Mouse (Mus musculus): ENCODE results near the gene Cfap58. TPM values are rescaled to one million over a fixed set of nuclear protein-coding genes. Genes with fewer than 3 reads are reported as not detected.

Gene Cfap58
- polyA plus RNA-seq, 1 experiment from 2014 or later = 0.04 TPM

GRCm38 (mm10) chr19:48001774-48002173, 64.3 kb downstream of the Cfap58 start:
- no peak overlapping the region for H3K9ac ChIP-seq (ENCODE audit: low read depth, low read length)
- no peak for ATAC-seq (replicated peaks; ENCODE audit: low FRiP score)
- no peaks in the 10 kb centered on the region for H3K9me3 ChIP-seq (ENCODE audit: control insufficient read depth, low read length)
- no peak overlapping the region for H3K4me2 ChIP-seq
- H3K4me3 ChIP-seq (ENCODE audit: low read depth, low read length) = no peak overlapping the region
- H3K27ac ChIP-seq (ENCODE audit: low read depth, low read length) = no peak overlapping the region
- H3K4me1 ChIP-seq (replicated peaks; ENCODE audit: control insufficient read depth, insufficient read depth, low read length) = no peaks in the 10 kb centered on the region
- no peaks in the 10 kb centered on the region for H3K27me3 ChIP-seq (replicated peaks; ENCODE audit: control insufficient read depth, insufficient read depth, low read length)
- DNase-seq (ENCODE audit: low spot score) = no peak
- H3K36me3 ChIP-seq (ENCODE audit: control insufficient read depth, insufficient read depth, low read length) = no peaks in the 10 kb centered on the region
- 77% methylated on average over 11 of the region's 11 CpGs for WGBS

GRCm38 (mm10) chr19:48008771-48009413, 71.4 kb downstream of the Cfap58 start:
- Histone ChIP-seq H3K4me2 (no peak overlapping the region), H3K27me3 (replicated peaks; ENCODE audit: control insufficient read depth, insufficient read depth, low read length) (no peaks in the 10 kb centered on the region), H3K36me3 (ENCODE audit: control insufficient read depth, insufficient read depth, low read length) (no peaks in the 10 kb centered on the region), H3K4me1 (replicated peaks; ENCODE audit: control insufficient read depth, insufficient read depth, low read length) (no peaks in the 10 kb centered on the region), H3K9me3 (ENCODE audit: control insufficient read depth, low read length) (no peaks in the 10 kb centered on the region), H3K27ac (ENCODE audit: low read depth, low read length) (no peak overlapping the region), H3K4me3 (ENCODE audit: low read depth, low read length) (no peak overlapping the region), H3K9ac (ENCODE audit: low read depth, low read length) (no peak overlapping the region)
- no peak for ATAC-seq (replicated peaks; ENCODE audit: low FRiP score)
- WGBS = 78% methylated on average over 12 of the region's 12 CpGs
- DNase-seq (ENCODE audit: low spot score) = no peak

- Histone ChIP-seq H3K9me3 (ENCODE audit: control insufficient read depth, low read length) (no peaks in the 10 kb centered on the region), H3K27ac (ENCODE audit: low read depth, low read length) (no peak overlapping the region), H3K4me2 (no peak overlapping the region), H3K36me3 (ENCODE audit: control insufficient read depth, insufficient read depth, low read length) (no peaks in the 10 kb centered on the region), H3K27me3 (replicated peaks; ENCODE audit: control insufficient read depth, insufficient read depth, low read length) (no peaks in the 10 kb centered on the region), H3K9ac (ENCODE audit: low read depth, low read length) (no peak overlapping the region), H3K4me3 (ENCODE audit: low read depth, low read length) (no peak overlapping the region), H3K4me1 (replicated peaks; ENCODE audit: control insufficient read depth, insufficient read depth, low read length) (no peaks in the 10 kb centered on the region)
- 83% methylated on average over 15 of the region's 15 CpGs for WGBS
- ATAC-seq (replicated peaks; ENCODE audit: low FRiP score) (no peak), DNase-seq (ENCODE audit: low spot score) (no peak)
Observed at GRCm38 (mm10) chr19:48009586-48010331, 72.3 kb downstream of the Cfap58 start.

- Histone ChIP-seq H3K27ac (ENCODE audit: low read depth, low read length) (no peak overlapping the region), H3K4me1 (replicated peaks; ENCODE audit: control insufficient read depth, insufficient read depth, low read length) (no peaks in the 10 kb centered on the region), H3K4me3 (ENCODE audit: low read depth, low read length) (no peak overlapping the region), H3K36me3 (ENCODE audit: control insufficient read depth, insufficient read depth, low read length) (no peaks in the 10 kb centered on the region), H3K9me3 (ENCODE audit: control insufficient read depth, low read length) (no peaks in the 10 kb centered on the region), H3K4me2 (no peak overlapping the region), H3K9ac (ENCODE audit: low read depth, low read length) (no peak overlapping the region), H3K27me3 (replicated peaks; ENCODE audit: control insufficient read depth, insufficient read depth, low read length) (no peaks in the 10 kb centered on the region)
- ATAC-seq (replicated peaks; ENCODE audit: low FRiP score) (no peak), DNase-seq (ENCODE audit: low spot score) (no peak)
- WGBS = 70% methylated on average over 13 of the region's 13 CpGs
Observed at GRCm38 (mm10) chr19:48020103-48020502, 82.6 kb downstream of the Cfap58 start.

- H3K27ac ChIP-seq (ENCODE audit: low read depth, low read length) = no peak overlapping the region
- no peaks in the 10 kb centered on the region for H3K27me3 ChIP-seq (replicated peaks; ENCODE audit: control insufficient read depth, insufficient read depth, low read length)
- no peaks in the 10 kb centered on the region for H3K36me3 ChIP-seq (ENCODE audit: control insufficient read depth, insufficient read depth, low read length)
- H3K4me3 ChIP-seq (ENCODE audit: low read depth, low read length) = no peak overlapping the region
- H3K9ac ChIP-seq (ENCODE audit: low read depth, low read length) = no peak overlapping the region
- H3K9me3 ChIP-seq (ENCODE audit: control insufficient read depth, low read length) = no peaks in the 10 kb centered on the region
- no peak for ATAC-seq (replicated peaks; ENCODE audit: low FRiP score)
- no peaks in the 10 kb centered on the region for H3K4me1 ChIP-seq (replicated peaks; ENCODE audit: control insufficient read depth, insufficient read depth, low read length)
- no peak overlapping the region for H3K4me2 ChIP-seq
- no peak for DNase-seq (ENCODE audit: low spot score)
- WGBS = 80% methylated on average over 15 of the region's 15 CpGs
Observed at GRCm38 (mm10) chr19:48021435-48021834, 84.0 kb downstream of the Cfap58 start.

GRCm38 (mm10) chr19:48022763-48023162, 85.3 kb downstream of the Cfap58 start:
- ATAC-seq (replicated peaks; ENCODE audit: low FRiP score) (no peak), DNase-seq (ENCODE audit: low spot score) (no peak)
- Histone ChIP-seq H3K4me1 (replicated peaks; ENCODE audit: control insufficient read depth, insufficient read depth, low read length) (no peaks in the 10 kb centered on the region), H3K27me3 (replicated peaks; ENCODE audit: control insufficient read depth, insufficient read depth, low read length) (no peaks in the 10 kb centered on the region), H3K9ac (ENCODE audit: low read depth, low read length) (no peak overlapping the region), H3K4me2 (no peak overlapping the region), H3K27ac (ENCODE audit: low read depth, low read length) (no peak overlapping the region), H3K36me3 (ENCODE audit: control insufficient read depth, insufficient read depth, low read length) (no peaks in the 10 kb centered on the region), H3K4me3 (ENCODE audit: low read depth, low read length) (no peak overlapping the region), H3K9me3 (ENCODE audit: control insufficient read depth, low read length) (no peaks in the 10 kb centered on the region)
- WGBS = 82% methylated on average over 5 of the region's 5 CpGs

GRCm38 (mm10) chr19:48023726-48024125, 86.3 kb downstream of the Cfap58 start:
- Histone ChIP-seq H3K27ac (ENCODE audit: low read depth, low read length) (no peak overlapping the region), H3K9me3 (ENCODE audit: control insufficient read depth, low read length) (no peaks in the 10 kb centered on the region), H3K9ac (ENCODE audit: low read depth, low read length) (no peak overlapping the region), H3K4me3 (ENCODE audit: low read depth, low read length) (no peak overlapping the region), H3K27me3 (replicated peaks; ENCODE audit: control insufficient read depth, insufficient read depth, low read length) (no peaks in the 10 kb centered on the region), H3K36me3 (ENCODE audit: control insufficient read depth, insufficient read depth, low read length) (no peaks in the 10 kb centered on the region), H3K4me1 (replicated peaks; ENCODE audit: control insufficient read depth, insufficient read depth, low read length) (no peaks in the 10 kb centered on the region), H3K4me2 (no peak overlapping the region)
- DNase-seq (ENCODE audit: low spot score) (no peak), ATAC-seq (replicated peaks; ENCODE audit: low FRiP score) (no peak)
- WGBS = 50% methylated on average over 10 of the region's 10 CpGs

- H3K9me3 ChIP-seq (ENCODE audit: control insufficient read depth, low read length) = no peaks in the 10 kb centered on the region
- no peak overlapping the region for H3K4me2 ChIP-seq
- no peak overlapping the region for H3K4me3 ChIP-seq (ENCODE audit: low read depth, low read length)
- H3K36me3 ChIP-seq (ENCODE audit: control insufficient read depth, insufficient read depth, low read length) = no peaks in the 10 kb centered on the region
- no peak overlapping the region for H3K9ac ChIP-seq (ENCODE audit: low read depth, low read length)
- no peak overlapping the region for H3K27ac ChIP-seq (ENCODE audit: low read depth, low read length)
- no peaks in the 10 kb centered on the region for H3K4me1 ChIP-seq (replicated peaks; ENCODE audit: control insufficient read depth, insufficient read depth, low read length)
- DNase-seq (ENCODE audit: low spot score) (no peak), ATAC-seq (replicated peaks; ENCODE audit: low FRiP score) (no peak)
- H3K27me3 ChIP-seq (replicated peaks; ENCODE audit: control insufficient read depth, insufficient read depth, low read length) = no peaks in the 10 kb centered on the region
- WGBS = 81% methylated on average over 8 of the region's 8 CpGs
Observed at GRCm38 (mm10) chr19:48025366-48025765, 87.9 kb downstream of the Cfap58 start.

- H3K9ac ChIP-seq (ENCODE audit: low read depth, low read length) = no peak overlapping the region
- H3K36me3 ChIP-seq (ENCODE audit: control insufficient read depth, insufficient read depth, low read length) = no peaks in the 10 kb centered on the region
- H3K27ac ChIP-seq (ENCODE audit: low read depth, low read length) = no peak overlapping the region
- H3K9me3 ChIP-seq (ENCODE audit: control insufficient read depth, low read length) = no peaks in the 10 kb centered on the region
- ATAC-seq (replicated peaks; ENCODE audit: low FRiP score) (no peak), DNase-seq (ENCODE audit: low spot score) (no peak)
- H3K4me3 ChIP-seq (ENCODE audit: low read depth, low read length) = no peak overlapping the region
- no peak overlapping the region for H3K4me2 ChIP-seq
- no peaks in the 10 kb centered on the region for H3K27me3 ChIP-seq (replicated peaks; ENCODE audit: control insufficient read depth, insufficient read depth, low read length)
- H3K4me1 ChIP-seq (replicated peaks; ENCODE audit: control insufficient read depth, insufficient read depth, low read length) = no peaks in the 10 kb centered on the region
- 38% methylated on average over 2 of the region's 2 CpGs for WGBS
Observed at GRCm38 (mm10) chr19:48026882-48027281, 89.4 kb downstream of the Cfap58 start.
